Mouse (Mus musculus): ENCODE results near the gene Erg. TPM values are rescaled to one million over a fixed set of nuclear protein-coding genes. Genes with fewer than 3 reads are reported as not detected.

The Erg gene
- total and polyA plus RNA-seq, 3 experiments, result 0.11 to 0.81 (median 0.34) TPM

DNA sequence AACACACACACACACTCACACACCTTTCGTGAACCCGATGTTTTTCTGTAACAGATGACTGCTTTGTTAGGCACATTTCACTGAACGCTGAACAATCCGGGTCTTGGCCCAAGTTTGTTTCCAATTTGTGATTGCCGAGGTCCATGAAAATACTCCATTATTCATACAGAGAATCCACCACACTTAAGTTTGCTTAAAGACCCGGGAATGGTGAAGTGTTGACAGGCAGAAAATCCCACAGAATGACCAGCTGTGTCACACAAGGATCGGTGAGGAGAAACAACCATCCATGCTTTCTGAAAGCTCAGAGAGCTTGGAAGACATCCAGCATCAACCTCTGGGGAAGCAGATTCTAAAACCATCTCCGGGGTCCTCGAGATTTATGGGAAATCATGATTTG, 171.0 kb downstream of the Erg start:
- H3K9me3 ChIP-seq (replicated peaks; ENCODE audit: low read length), result no peaks in the 10 kb centered on the region
- no peak overlapping the region for H3K9ac ChIP-seq (ENCODE audit: insufficient read depth, low read depth)
- peaks cover 11 to 19% of the 10 kb centered on the region in 2 experiments for H3K4me1 ChIP-seq (ENCODE audit: control insufficient read depth in 1 of 2, insufficient read depth in 2 of 2)
- TF ChIP-seq USF1 (IDR thresholded peaks at IDR 0.05; ENCODE audit: low read depth, low read length) (no peak), IRF4 (IDR thresholded peaks at IDR 0.05; ENCODE audit: low read depth, low read length) (no peak), JUND (conservative IDR thresholded peaks at IDR 0.05; ENCODE audit: low read depth, low read length) (no peak), EP300 (IDR thresholded peaks at IDR 0.05; ENCODE audit: low read length) (no peak), CHD1 (IDR thresholded peaks at IDR 0.05; ENCODE audit: low read depth, low read length) (no peak), JUN (IDR thresholded peaks at IDR 0.05; ENCODE audit: insufficient read depth, low read depth, low read length) (no peak), ZNF384 (IDR thresholded peaks at IDR 0.05; ENCODE audit: low read depth, low read length) (no peak), SMC3 (IDR thresholded peaks at IDR 0.05; ENCODE audit: low read depth, low read length) (no peak), POLR2A (IDR thresholded peaks at IDR 0.05; ENCODE audit: low read depth, low read length) (no peak), NELFE (IDR thresholded peaks at IDR 0.05; ENCODE audit: low read depth, low read length) (no peak), KAT2A (IDR thresholded peaks at IDR 0.05; ENCODE audit: insufficient replicate concordance, low read length) (no peak), TBP (conservative IDR thresholded peaks at IDR 0.05; ENCODE audit: low read depth, low read length) (no peak), CTCF (conservative IDR thresholded peaks at IDR 0.05 in 1 of 2, IDR thresholded peaks at IDR 0.05 in 1 of 2; ENCODE audit: low read depth in 2 of 2, low read length in 2 of 2) (no peak), GABPA (IDR thresholded peaks at IDR 0.05; ENCODE audit: insufficient replicate concordance, low read depth, low read length) (no peak), BHLHE40 (IDR thresholded peaks at IDR 0.05; ENCODE audit: low read depth, low read length) (no peak), ZMIZ1 (IDR thresholded peaks at IDR 0.05; ENCODE audit: low read depth, low read length) (no peak), ETS1 (conservative IDR thresholded peaks at IDR 0.05; ENCODE audit: low read depth, low read length) (no peak), CHD2 (IDR thresholded peaks at IDR 0.05; ENCODE audit: low read length) (no peak), SIN3A (IDR thresholded peaks at IDR 0.05; ENCODE audit: low read length) (no peak)
- in situ Hi-C loops (cut with MboI; ENCODE audit: low pct_ligation_motif_present, low pct_unique_long_range_greater_than_20kb, low sequenced_read_pairs), result no loop called here
- H3K27ac ChIP-seq (ENCODE audit: insufficient read depth, low read depth), result no peak overlapping the region
- dilution Hi-C loops (cut with MboI; ENCODE audit: extremely low pct_ligation_motif_present, extremely low pct_unique_long_range_greater_than_20kb, low sequenced_read_pairs), result no loop called here
- H3K27me3 ChIP-seq (replicated peaks), result no peaks in the 10 kb centered on the region
- H3K79me2 ChIP-seq (replicated peaks; ENCODE audit: control insufficient read depth, extremely low read depth, insufficient read depth, poor library complexity, severe bottlenecking), result no peaks in the 10 kb centered on the region
- no peaks in the 10 kb centered on the region for H3K36me3 ChIP-seq (replicated peaks in 1 of 2; ENCODE audit: control insufficient read depth in 1 of 2, insufficient read depth in 1 of 2, low read length in 1 of 2)
- no peak for DNase-seq (ENCODE audit: extremely low read depth)
- H3K4me2 ChIP-seq (ENCODE audit: insufficient read depth, low read depth, poor library complexity, severe bottlenecking), result no peak overlapping the region
- no peak overlapping the region for H3K4me3 ChIP-seq (replicated peaks in 1 of 3; ENCODE audit: low read depth in 2 of 3, low read length in 2 of 3, poor library complexity in 1 of 3)

DNA sequence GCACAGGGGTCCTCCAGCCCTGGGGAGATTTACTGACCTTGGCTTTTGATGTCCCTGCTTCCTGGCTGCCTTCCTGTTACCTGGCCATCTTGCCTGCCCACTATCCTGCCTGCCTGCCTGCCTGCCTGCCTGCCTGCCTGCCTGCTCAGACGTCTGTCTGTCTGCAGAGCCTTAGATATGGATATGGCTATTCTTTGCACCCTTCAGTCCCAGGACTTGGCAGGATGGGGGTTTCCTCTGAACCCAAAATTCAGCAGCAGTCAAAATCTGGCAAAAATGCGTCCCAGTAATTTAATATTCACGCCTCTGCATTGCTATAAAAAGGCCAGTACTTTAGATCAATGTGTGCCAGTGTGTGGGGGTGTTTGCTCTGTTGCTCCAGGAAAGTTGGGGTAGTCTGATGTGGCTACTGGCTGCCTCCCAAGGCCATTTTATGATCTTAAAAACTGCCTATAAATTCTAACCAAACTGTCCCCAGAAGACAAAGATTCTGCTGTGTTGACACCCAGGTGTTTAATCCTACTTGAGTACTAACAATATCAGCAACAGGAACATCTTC, 172.9 kb downstream of the Erg start:
- Histone ChIP-seq H3K9ac (ENCODE audit: insufficient read depth, low read depth) (no peak overlapping the region), H3K4me3 (replicated peaks in 1 of 3; ENCODE audit: low read depth in 2 of 3, low read length in 2 of 3, poor library complexity in 1 of 3) (no peak overlapping the region), H3K4me2 (ENCODE audit: insufficient read depth, low read depth, poor library complexity, severe bottlenecking) (no peak overlapping the region), H3K27ac (ENCODE audit: insufficient read depth, low read depth) (no peak overlapping the region), H3K27me3 (replicated peaks) (no peaks in the 10 kb centered on the region), H3K9me3 (replicated peaks; ENCODE audit: low read length) (no peaks in the 10 kb centered on the region), H3K4me1 (ENCODE audit: control insufficient read depth in 1 of 2, insufficient read depth in 2 of 2) (peaks cover 11 to 16% of the 10 kb centered on the region in 2 experiments), H3K36me3 (replicated peaks in 1 of 2; ENCODE audit: control insufficient read depth in 1 of 2, insufficient read depth in 1 of 2, low read length in 1 of 2) (no peaks in the 10 kb centered on the region), H3K79me2 (replicated peaks; ENCODE audit: control insufficient read depth, extremely low read depth, insufficient read depth, poor library complexity, severe bottlenecking) (no peaks in the 10 kb centered on the region)
- TF ChIP-seq E2F4 (IDR thresholded peaks at IDR 0.05; ENCODE audit: insufficient replicate concordance, low read depth, low read length) (no peak), MAX (IDR thresholded peaks at IDR 0.05; ENCODE audit: low read length) (no peak), POLR2A (IDR thresholded peaks at IDR 0.05; ENCODE audit: low read depth, low read length) (no peak), NRF1 (IDR thresholded peaks at IDR 0.05; ENCODE audit: low read depth, low read length) (no peak), PAX5 (IDR thresholded peaks at IDR 0.05; ENCODE audit: low read length) (no peak), MAFK (IDR thresholded peaks at IDR 0.05; ENCODE audit: insufficient replicate concordance, low read length) (no peak)
- in situ Hi-C loops (cut with MboI; ENCODE audit: low pct_ligation_motif_present, low pct_unique_long_range_greater_than_20kb, low sequenced_read_pairs), result no loop called here
- dilution Hi-C loops (cut with MboI; ENCODE audit: extremely low pct_ligation_motif_present, extremely low pct_unique_long_range_greater_than_20kb, low sequenced_read_pairs), result no loop called here
- DNase-seq (ENCODE audit: extremely low read depth), result no peak
